Mouse (Mus musculus): ENCODE results near the gene Tcl1b4.

Tcl1b4 gene

GRCm38 (mm10) chr12:105201657-105202056 is at the start of gene Tcl1b4:
Gene Tcl1b4 (plus strand): TSS chr12:105201957.
- WGBS, result 85% methylated on average over 1 of the region's 1 CpGs

- 35% methylated on average over 4 of the region's 4 CpGs for WGBS
Measured at GRCm38 (mm10) chr12:105155286-105155685, 46.5 kb upstream of the Tcl1b4 start.

GRCm38 (mm10) chr12:105158842-105159241 is 42.9 kb upstream of the Tcl1b4 start:
- 76% methylated on average over 6 of the region's 6 CpGs for WGBS

GRCm38 (mm10) chr12:105159390-105159789 is 42.4 kb upstream of the Tcl1b4 start, which contains the start of gene Tcl1b1:
Gene Tcl1b1 (plus strand): TSS chr12:105159690.
- 85% methylated on average over 4 of the region's 4 CpGs for WGBS

GRCm38 (mm10) chr12:105166734-105167133 is 35.0 kb upstream of the Tcl1b4 start:
- WGBS, result 70% methylated on average over 3 of the region's 3 CpGs

- 95% methylated on average over 2 of the region's 2 CpGs for WGBS
Measured at GRCm38 (mm10) chr12:105173366-105173765, 28.4 kb upstream of the Tcl1b4 start.

GRCm38 (mm10) chr12:105174318-105174717 is 27.4 kb upstream of the Tcl1b4 start:
- 45% methylated on average over 2 of the region's 2 CpGs for WGBS

GRCm38 (mm10) chr12:105176044-105176443 is 25.7 kb upstream of the Tcl1b4 start, which contains the start of gene Tcl1b5:
Gene Tcl1b5 (plus strand): TSS chr12:105176344.
- WGBS, result 81% methylated on average over 3 of the region's 3 CpGs

- WGBS, result 81% methylated on average over 4 of the region's 4 CpGs
Measured at GRCm38 (mm10) chr12:105181040-105181644, 20.6 kb upstream of the Tcl1b4 start.

- WGBS, result 49% methylated on average over 2 of the region's 2 CpGs
Measured at GRCm38 (mm10) chr12:105188980-105189379, 12.8 kb upstream of the Tcl1b4 start.

- 95% methylated on average over 6 of the region's 6 CpGs for WGBS
Measured at GRCm38 (mm10) chr12:105190743-105191142, 11.0 kb upstream of the Tcl1b4 start, which contains the start of gene Tcl1b3. Gene Tcl1b3 (plus strand): TSS chr12:105191043.

- WGBS, result 52% methylated on average over 7 of the region's 7 CpGs
Measured at GRCm38 (mm10) chr12:105199684-105200497, 1.9 kb upstream of the Tcl1b4 start.

- 95% methylated on average over 1 of the region's 1 CpGs for WGBS
Measured at GRCm38 (mm10) chr12:105207071-105207470, 5.3 kb downstream of the Tcl1b4 start.

GRCm38 (mm10) chr12:105208441-105208840 is 6.7 kb downstream of the Tcl1b4 start:
- 96% methylated on average over 1 of the region's 1 CpGs for WGBS

- 96% methylated on average over 7 of the region's 7 CpGs for WGBS
Measured at GRCm38 (mm10) chr12:105209231-105209630, 7.5 kb downstream of the Tcl1b4 start.

- 94% methylated on average over 7 of the region's 7 CpGs for WGBS
Measured at GRCm38 (mm10) chr12:105217101-105217760, 15.5 kb downstream of the Tcl1b4 start.

- 91% methylated on average over 22 of the region's 22 CpGs for WGBS
Measured at GRCm38 (mm10) chr12:105222601-105223319, 21.0 kb downstream of the Tcl1b4 start, which contains the start of gene Tcl1. Gene Tcl1 (minus strand): TSS chr12:105222793.

GRCm38 (mm10) chr12:105224621-105225320 is 23.0 kb downstream of the Tcl1b4 start:
- WGBS, result 51% methylated on average over 16 of the region's 16 CpGs

GRCm38 (mm10) chr12:105234362-105234761 is 32.6 kb downstream of the Tcl1b4 start:
- WGBS, result 72% methylated on average over 11 of the region's 11 CpGs

GRCm38 (mm10) chr12:105235091-105235490 is 33.3 kb downstream of the Tcl1b4 start:
- WGBS, result 84% methylated on average over 3 of the region's 3 CpGs

- WGBS, result 59% methylated on average over 9 of the region's 9 CpGs
Measured at GRCm38 (mm10) chr12:105239060-105239459, 37.3 kb downstream of the Tcl1b4 start.

Measured in cerebral cortex, adult 2 months (tissue).